Mouse (Mus musculus): ENCODE data around the gene Cdc42bpg.

The Cdc42bpg gene

GRCm38 (mm10) chr19:6306137-6306551 is at the start of gene Cdc42bpg:
Cdc42bpg (plus strand) TSS chr19:6306456.
- peak; percentile 91 for DNase-seq (ENCODE audit: low spot score)

GRCm38 (mm10) chr19:6260428-6260827 is 45.8 kb upstream of the Cdc42bpg start:
- DNase-seq (ENCODE audit: low spot score) = no peak

DNA sequence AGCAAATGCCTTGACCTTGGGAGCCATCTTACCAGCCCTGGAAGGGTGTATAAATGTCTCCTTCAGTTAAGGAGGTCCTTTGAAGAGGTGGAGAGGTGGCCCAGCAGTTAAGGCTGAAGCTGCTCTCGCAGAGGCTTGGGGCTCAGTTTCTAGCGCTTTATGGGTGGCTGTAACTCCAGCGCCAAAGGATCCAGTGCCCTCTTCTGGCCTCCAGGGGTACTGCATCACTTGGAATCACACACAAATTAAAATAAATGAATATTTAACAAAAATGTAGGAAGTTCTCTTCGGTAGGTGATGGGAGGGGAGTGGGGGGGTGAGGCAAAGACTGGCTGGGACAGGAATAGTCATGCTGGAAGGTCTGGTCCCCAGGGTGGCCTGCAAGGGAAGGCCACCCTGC is 45.3 kb upstream of the Cdc42bpg start:
- DNase-seq (ENCODE audit: low spot score) = no peak

DNA sequence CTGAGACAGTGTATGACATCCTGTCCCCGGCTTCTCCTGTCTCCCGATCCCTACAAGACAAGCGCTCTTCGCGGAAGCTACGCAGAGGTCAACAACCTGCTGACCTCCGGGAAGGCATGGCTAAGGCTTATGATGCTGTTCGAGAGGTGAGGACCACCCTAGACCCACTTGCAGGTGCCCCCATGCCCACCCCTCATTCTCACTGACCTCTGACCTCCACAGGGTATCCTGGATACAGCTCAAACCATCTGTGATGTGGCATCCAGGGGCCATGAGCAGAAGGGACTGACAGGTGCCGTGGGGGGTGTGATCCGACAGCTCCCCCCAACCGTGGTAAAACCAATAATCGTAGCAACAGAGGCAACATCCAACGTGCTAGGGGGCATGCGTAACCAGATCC is 44.9 kb upstream of the Cdc42bpg start:
- DNase-seq (ENCODE audit: low spot score) = no peak

- DNase-seq (ENCODE audit: low spot score) = peak; percentile 59
These were observed 44.0 kb upstream of the Cdc42bpg start for GRCm38 (mm10) chr19:6262222-6262621.

GRCm38 (mm10) chr19:6262839-6263433 is 43.3 kb upstream of the Cdc42bpg start:
- DNase-seq (ENCODE audit: low spot score) = no peak

DNA sequence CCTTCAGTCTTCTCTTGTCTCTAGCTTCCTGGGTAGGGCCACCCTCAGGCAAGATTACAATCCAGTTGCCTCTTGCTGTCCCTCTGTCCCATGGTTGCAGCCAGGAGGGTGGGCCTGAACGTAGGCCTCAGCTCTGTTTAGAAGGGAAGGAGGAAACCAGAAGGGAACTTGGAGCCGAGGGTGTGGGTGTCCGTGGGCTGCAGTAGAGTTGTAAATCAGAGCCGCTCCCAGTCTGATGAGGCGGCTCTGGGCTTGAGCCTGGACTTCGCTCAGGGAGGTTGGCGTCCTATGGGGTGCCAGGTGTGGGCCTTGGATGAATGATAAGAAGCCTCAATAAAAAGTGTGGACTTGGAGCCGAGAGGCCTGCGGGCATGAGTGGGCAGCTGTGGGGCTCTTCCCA is 42.1 kb upstream of the Cdc42bpg start:
- DNase-seq (ENCODE audit: low spot score) = no peak

GRCm38 (mm10) chr19:6264945-6265344 is 41.3 kb upstream of the Cdc42bpg start:
- DNase-seq (ENCODE audit: low spot score) = no peak

DNA sequence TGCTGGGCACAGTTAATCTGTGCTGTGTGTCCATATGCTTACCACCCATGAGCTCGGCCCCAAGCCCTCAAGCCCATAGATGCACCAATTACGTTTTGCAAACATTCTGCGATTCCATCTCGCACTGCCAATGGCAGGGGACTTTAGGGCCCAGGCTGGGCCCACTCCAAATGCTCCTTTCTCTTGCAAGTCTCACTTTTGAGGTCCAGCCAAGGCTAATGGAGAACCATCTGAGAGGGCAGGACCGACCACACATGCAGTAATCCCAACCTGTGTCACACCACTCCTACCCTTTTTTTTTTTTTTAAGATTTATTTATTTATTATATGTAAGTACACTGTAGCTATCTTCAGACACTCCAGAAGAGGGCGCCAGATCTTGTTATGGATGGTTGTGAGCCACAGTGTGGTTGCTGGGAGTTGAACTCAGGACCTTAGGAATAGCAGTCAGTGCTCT is 40.5 kb upstream of the Cdc42bpg start:
- no peak for DNase-seq (ENCODE audit: low spot score)

DNA sequence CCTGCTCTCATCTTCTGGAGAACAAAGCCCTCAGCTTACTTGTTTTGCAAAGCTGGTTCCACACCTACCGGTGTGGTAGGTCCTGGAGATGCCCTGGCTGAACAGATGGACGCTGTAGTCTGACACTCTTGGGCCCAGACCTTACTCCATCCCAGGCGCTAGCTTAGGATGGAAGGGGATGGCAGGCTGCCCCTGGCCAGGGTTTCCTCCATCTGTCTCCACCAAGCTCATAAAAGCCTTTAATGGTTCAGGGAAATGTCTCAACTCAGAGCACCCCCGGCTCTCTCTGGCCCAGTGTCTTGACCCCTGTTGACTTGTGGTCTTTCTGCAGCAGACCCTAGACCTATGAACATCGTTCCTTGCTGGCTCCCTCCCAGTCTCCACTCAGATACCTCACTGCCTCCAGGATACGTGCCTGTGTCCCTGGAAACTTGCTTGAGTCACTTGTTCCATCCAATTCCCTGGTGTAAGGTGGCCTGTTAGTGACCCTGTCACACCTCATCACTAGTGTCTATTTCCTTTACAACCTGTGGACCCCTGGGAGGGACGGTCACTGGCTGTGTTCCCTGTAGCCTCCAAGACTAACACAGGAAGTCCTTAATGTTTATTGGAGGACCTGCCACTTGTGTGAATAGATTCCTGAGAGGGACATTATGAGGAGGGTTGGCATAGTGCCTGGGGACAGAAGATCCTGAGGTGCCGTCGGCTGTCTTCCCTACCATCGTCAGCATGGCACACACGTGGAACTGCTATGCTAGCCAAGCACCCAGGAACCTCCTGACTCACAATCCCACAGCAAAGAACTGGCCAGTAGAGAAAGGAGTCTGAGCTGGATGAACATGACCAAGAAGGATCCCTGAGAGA is 38.7 kb upstream of the Cdc42bpg start:
- no peak for DNase-seq (ENCODE audit: low spot score)

DNA sequence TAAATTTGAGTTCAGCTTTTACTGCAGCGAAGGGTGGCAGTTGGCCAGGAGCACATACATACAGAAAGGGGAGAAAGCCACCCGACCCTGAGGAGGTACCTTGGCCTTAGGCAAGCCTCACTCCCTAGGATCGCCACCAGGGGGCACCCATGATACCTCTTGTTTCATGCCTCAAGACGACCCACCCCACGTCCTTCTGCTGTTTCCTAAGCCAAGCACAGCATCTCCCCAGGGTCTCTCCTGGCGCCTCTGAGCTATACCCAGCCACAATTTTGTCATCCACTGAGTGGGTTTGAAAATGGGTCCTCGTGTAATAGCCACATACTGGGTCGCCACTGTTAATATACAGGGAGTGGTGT is 38.1 kb upstream of the Cdc42bpg start:
- DNase-seq (ENCODE audit: low spot score) = peak; percentile 80

GRCm38 (mm10) chr19:6268670-6269132 is 37.6 kb upstream of the Cdc42bpg start:
- DNase-seq (ENCODE audit: low spot score) = no peak

GRCm38 (mm10) chr19:6269798-6270475 is 36.3 kb upstream of the Cdc42bpg start:
- no peak for DNase-seq (ENCODE audit: low spot score)

DNA sequence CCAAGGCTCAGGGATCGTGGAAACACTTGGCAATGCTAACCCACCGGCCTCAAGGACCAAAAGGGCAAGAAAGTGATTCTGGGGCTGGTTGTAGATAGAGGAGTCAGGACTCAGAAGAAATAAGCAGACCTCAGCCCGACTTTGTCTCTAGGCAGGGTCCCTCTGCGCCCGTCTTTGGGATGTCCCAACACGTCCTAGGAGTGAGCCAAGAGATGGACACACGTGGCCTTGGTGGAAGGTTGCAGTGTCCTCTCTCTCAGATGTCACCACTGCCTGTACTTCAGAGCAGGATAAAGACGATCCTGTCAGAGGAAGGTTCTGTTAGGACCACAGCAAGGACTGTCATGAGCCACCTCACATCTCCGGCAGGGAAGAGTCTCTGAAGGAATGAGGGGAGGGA is 35.6 kb upstream of the Cdc42bpg start:
- no peak for DNase-seq (ENCODE audit: low spot score)

- no peak for DNase-seq (ENCODE audit: low spot score)
These were observed 35.0 kb upstream of the Cdc42bpg start for GRCm38 (mm10) chr19:6271206-6271605.

- no peak for DNase-seq (ENCODE audit: low spot score)
These were observed 34.2 kb upstream of the Cdc42bpg start for GRCm38 (mm10) chr19:6272053-6272452.

- no peak for DNase-seq (ENCODE audit: low spot score)
These were observed 33.5 kb upstream of the Cdc42bpg start for GRCm38 (mm10) chr19:6272738-6273137.

- no peak for DNase-seq (ENCODE audit: low spot score)
These were observed 32.7 kb upstream of the Cdc42bpg start for GRCm38 (mm10) chr19:6273592-6273991.

GRCm38 (mm10) chr19:6273998-6274608 is 32.2 kb upstream of the Cdc42bpg start:
- DNase-seq (ENCODE audit: low spot score) = no peak

- no peak for DNase-seq (ENCODE audit: low spot score)
These were observed 30.4 kb upstream of the Cdc42bpg start for GRCm38 (mm10) chr19:6275740-6276389.

GRCm38 (mm10) chr19:6276426-6277421 is 29.5 kb upstream of the Cdc42bpg start, which contains the start of gene Ehd1:
Ehd1 (plus strand) TSS chr19:6276725.
- peak; percentile 98 for DNase-seq (ENCODE audit: low spot score)

Data from testis, postnatal 14 days (tissue).